Mouse (Mus musculus): ENCODE results near the gene Krt33b.

Gene Krt33b

DNA sequence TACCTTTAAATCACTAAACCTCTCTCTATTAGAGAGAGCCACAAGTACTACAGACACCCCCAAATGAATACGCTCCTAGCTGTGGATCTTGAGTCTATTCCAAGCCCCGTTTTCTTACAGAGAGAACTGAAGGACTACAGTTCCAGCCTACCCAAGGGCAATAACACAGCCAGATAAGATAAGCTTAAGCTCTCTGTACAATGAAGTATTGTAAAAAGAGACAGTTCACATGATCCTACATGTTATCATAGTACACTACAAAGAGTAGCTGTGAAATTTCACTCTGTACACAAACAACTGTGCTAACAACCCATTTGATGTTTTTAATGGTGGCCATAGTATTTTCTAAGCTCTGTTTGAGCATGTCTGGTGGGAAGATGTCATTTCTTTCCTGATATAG lies 17.5 kb upstream of the Krt33b start:
- H3K4me3 ChIP-seq (replicated peaks; ENCODE audit: low read length): no peak overlapping the region
- no peaks in the 10 kb centered on the region for H3K4me1 ChIP-seq (replicated peaks; ENCODE audit: low read depth, low read length)
- TF ChIP-seq CTCF (conservative IDR thresholded peaks at IDR 0.05; ENCODE audit: low read length) (no peak), POU5F1 (IDR thresholded peaks at IDR 0.05; ENCODE audit: borderline replicate concordance, low read length) (no peak), NANOG (IDR thresholded peaks at IDR 0.05; ENCODE audit: borderline replicate concordance, low read length) (no peak)
- H3K9me3 ChIP-seq (ENCODE audit: low read length): peaks cover 1% of the 10 kb centered on the region; the same call in 1 of the 2 replicates
- H3K36me3 ChIP-seq (ENCODE audit: insufficient read depth, low read length): no peaks in the 10 kb centered on the region
- H3K27me3 ChIP-seq (ENCODE audit: insufficient read depth, low read length): peaks cover 2% of the 10 kb centered on the region; the same call in 1 of the 2 replicates

DNA sequence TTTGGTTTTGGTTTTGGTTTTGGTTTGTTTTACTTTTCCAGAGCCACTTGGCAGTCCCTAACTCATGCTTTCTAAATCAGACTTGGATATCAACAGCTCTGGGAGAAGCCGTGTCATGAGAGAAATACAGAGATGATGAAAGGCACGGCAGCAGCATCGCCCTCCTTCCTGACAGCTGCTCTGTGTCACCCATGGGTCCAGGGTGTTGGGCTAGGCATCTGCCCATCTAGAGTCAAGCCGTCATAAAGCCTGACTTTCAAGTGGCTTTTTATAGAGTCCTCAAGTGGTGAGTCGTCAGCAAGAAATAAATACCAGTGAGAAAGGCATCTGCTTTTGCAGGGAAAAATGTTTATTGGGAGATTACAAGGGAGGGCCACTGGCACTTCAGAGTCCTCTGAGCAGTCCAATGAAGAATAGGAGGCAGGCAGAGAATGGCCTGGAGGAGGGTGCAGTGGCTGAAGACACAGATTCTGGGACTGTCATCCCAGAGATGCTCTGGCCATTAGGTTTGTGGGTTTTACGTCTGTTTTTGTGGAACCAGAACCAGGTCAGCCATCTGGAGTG lies 16.7 kb upstream of the Krt33b start:
- no peaks in the 10 kb centered on the region for H3K4me1 ChIP-seq (replicated peaks; ENCODE audit: low read depth, low read length)
- H3K36me3 ChIP-seq (ENCODE audit: insufficient read depth, low read length): no peaks in the 10 kb centered on the region
- no peaks in the 10 kb centered on the region for H3K9me3 ChIP-seq (ENCODE audit: low read length)
- TF ChIP-seq NANOG (IDR thresholded peaks at IDR 0.05; ENCODE audit: borderline replicate concordance, low read length) (no peak), CTCF (conservative IDR thresholded peaks at IDR 0.05; ENCODE audit: low read length) (no peak), POU5F1 (IDR thresholded peaks at IDR 0.05; ENCODE audit: borderline replicate concordance, low read length) (no peak)
- peaks cover 2% of the 10 kb centered on the region; the same call in 1 of the 2 replicates for H3K27me3 ChIP-seq (ENCODE audit: insufficient read depth, low read length)
- no peak overlapping the region for H3K4me3 ChIP-seq (replicated peaks; ENCODE audit: low read length)

DNA sequence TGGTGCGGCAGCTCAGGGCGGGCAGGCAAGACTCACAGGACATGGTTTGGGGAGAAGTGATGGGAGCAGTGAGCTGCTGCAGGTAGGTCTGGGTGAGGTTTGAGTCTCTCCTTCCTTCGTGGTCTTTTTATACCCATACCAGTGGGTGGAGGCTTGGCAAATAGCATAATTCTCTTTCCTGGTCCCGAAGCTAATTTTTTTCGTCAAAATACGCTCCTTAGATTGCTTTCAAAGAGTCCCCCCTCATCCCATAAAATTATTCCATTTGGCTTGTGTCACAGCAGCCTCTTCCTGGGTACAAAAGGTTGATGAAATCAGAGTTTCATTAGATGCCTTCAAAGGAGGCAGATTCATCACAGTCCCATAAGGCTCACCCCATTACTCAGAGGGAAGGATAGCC lies 11.8 kb upstream of the Krt33b start, which contains the start of gene Krt34:
TSS of gene Krt34 (minus strand) at position 101 of the 400 bp plus-strand sequence.
- Histone ChIP-seq H3K4me1 (replicated peaks; ENCODE audit: low read depth, low read length) (no peaks in the 10 kb centered on the region), H3K9me3 (ENCODE audit: low read length) (no peaks in the 10 kb centered on the region), H3K36me3 (ENCODE audit: insufficient read depth, low read length) (no peaks in the 10 kb centered on the region), H3K27me3 (ENCODE audit: insufficient read depth, low read length) (peaks cover 5% of the 10 kb centered on the region; the same call in 1 of the 2 replicates), H3K4me3 (replicated peaks; ENCODE audit: low read length) (no peak within 1 kb of the TSS)
- TF ChIP-seq NANOG (IDR thresholded peaks at IDR 0.05; ENCODE audit: borderline replicate concordance, low read length): no peak
- TF ChIP-seq CTCF (conservative IDR thresholded peaks at IDR 0.05; ENCODE audit: low read length): no peak
- TF ChIP-seq POU5F1 (IDR thresholded peaks at IDR 0.05; ENCODE audit: borderline replicate concordance, low read length): no peak

DNA sequence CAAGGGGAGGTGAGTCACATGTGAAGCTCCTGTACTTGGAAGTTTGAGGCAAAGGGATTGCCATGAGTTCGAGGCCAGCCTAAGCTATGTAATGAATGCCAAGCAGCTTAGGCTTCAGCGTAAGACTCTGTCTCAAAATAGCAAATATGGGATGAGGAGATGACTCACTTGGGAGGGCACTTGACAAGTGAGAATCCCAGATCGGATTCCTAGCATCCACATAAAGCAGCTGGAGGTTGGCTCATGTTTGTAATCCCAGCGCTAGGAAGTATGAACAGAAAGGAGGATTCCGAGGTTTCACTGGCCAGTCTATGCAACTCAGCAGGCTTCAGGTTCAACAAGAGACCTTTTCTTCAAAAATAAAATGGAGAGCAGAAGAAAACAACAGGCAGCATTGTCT lies 8.2 kb downstream of the Krt33b start:
- Histone ChIP-seq H3K4me3 (replicated peaks; ENCODE audit: low read length) (no peak overlapping the region), H3K36me3 (ENCODE audit: insufficient read depth, low read length) (no peaks in the 10 kb centered on the region), H3K4me1 (replicated peaks; ENCODE audit: low read depth, low read length) (no peaks in the 10 kb centered on the region), H3K9me3 (ENCODE audit: low read length) (peaks cover 21% of the 10 kb centered on the region), H3K27me3 (ENCODE audit: insufficient read depth, low read length) (no peaks in the 10 kb centered on the region)
- TF ChIP-seq CTCF (conservative IDR thresholded peaks at IDR 0.05; ENCODE audit: low read length): no peak
- TF ChIP-seq POU5F1 (IDR thresholded peaks at IDR 0.05; ENCODE audit: borderline replicate concordance, low read length): no peak
- TF ChIP-seq NANOG (IDR thresholded peaks at IDR 0.05; ENCODE audit: borderline replicate concordance, low read length): no peak

DNA sequence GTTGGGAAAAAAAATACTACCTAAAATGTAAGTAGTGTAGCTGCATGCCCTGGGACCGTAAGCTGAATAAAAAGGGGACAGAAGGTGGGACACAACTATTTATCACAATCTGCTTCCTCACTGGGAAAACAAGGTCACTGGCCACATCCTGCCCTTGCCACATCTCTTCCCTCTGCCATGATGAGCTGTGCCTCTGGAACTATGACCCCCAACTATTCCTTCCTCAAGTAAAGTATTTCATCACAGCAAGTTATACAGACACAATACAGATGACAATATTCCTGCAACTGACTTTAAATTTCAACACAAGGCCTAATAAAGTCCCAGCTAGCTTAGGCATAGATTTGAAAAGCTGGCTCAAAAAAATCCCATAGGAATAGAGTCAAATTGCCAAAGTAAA lies 10.2 kb downstream of the Krt33b start:
- Histone ChIP-seq H3K36me3 (ENCODE audit: insufficient read depth, low read length) (no peaks in the 10 kb centered on the region), H3K27me3 (ENCODE audit: insufficient read depth, low read length) (no peaks in the 10 kb centered on the region)
- TF ChIP-seq NANOG (IDR thresholded peaks at IDR 0.05; ENCODE audit: borderline replicate concordance, low read length) (no peak), POU5F1 (IDR thresholded peaks at IDR 0.05; ENCODE audit: borderline replicate concordance, low read length) (no peak), CTCF (conservative IDR thresholded peaks at IDR 0.05; ENCODE audit: low read length) (no peak)

DNA sequence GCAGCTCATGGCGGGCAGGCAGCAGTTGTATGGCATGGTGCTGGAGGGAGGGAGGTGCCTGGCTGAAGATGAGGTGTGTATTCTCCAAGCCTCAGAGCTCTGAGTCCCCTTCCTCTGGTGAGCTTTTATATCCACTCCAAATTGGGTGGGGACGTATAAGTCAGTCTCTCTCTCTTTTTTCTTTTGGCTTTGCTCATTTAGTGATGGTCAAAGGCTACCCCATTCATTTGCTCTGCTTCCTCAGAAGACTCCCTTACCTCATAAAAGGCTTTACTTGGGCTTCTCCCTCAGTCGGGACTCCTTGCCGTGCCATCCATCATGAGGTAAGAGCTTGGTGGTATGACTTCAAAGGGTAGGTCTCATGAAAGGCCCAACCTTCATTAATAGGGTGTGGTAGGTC lies 13.6 kb downstream of the Krt33b start, which contains the start of gene Krt33a:
TSS of gene Krt33a (minus strand) at position 101 of the 400 bp plus-strand sequence.
- H3K4me1 ChIP-seq (replicated peaks; ENCODE audit: low read depth, low read length): no peaks in the 10 kb centered on the region
- peaks cover 7% of the 10 kb centered on the region for H3K9me3 ChIP-seq (ENCODE audit: low read length)
- H3K27me3 ChIP-seq (ENCODE audit: insufficient read depth, low read length): peaks cover 5% of the 10 kb centered on the region; the same call in 1 of the 2 replicates
- TF ChIP-seq NANOG (IDR thresholded peaks at IDR 0.05; ENCODE audit: borderline replicate concordance, low read length): no peak
- no peak for TF ChIP-seq CTCF (conservative IDR thresholded peaks at IDR 0.05; ENCODE audit: low read length)
- no peak for TF ChIP-seq POU5F1 (IDR thresholded peaks at IDR 0.05; ENCODE audit: borderline replicate concordance, low read length)
- H3K36me3 ChIP-seq (ENCODE audit: insufficient read depth, low read length): no peaks in the 10 kb centered on the region
- no peak within 1 kb of the TSS for H3K4me3 ChIP-seq (replicated peaks; ENCODE audit: low read length)

More for the DNA sequence above, 10.2 kb downstream of the Krt33b start:
- Histone ChIP-seq H3K4me3 (replicated peaks; ENCODE audit: low read length) (no peak overlapping the region), H3K9me3 (ENCODE audit: low read length) (peaks cover 21% of the 10 kb centered on the region), H3K4me1 (replicated peaks; ENCODE audit: low read depth, low read length) (no peaks in the 10 kb centered on the region)

DNA sequence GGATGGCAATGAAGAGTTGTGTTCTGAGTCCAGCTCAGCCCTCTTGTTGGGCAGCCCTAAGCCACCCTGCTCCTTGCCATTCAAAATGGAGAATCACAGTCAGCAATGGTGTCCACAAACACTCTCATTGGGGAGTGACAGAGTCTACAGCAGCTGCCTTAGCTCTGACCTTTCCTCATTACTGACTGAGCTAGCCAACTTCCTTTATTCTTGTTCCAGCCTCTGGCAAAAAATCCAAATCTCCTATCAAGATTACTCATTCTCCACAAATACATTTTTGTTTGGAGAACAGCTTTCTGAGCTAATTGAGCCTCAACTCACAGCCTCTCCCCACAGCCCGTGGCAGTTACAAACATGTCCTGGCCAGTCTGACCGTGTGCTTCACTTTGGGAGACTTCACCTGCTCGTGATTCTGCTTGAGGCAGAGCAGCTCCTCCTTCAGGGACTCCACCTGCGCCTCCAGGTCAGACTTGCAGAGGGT lies 15.9 kb downstream of the Krt33b start:
- Histone ChIP-seq H3K9me3 (ENCODE audit: low read length) (no peaks in the 10 kb centered on the region), H3K36me3 (ENCODE audit: insufficient read depth, low read length) (no peaks in the 10 kb centered on the region), H3K4me3 (replicated peaks; ENCODE audit: low read length) (no peak overlapping the region), H3K27me3 (ENCODE audit: insufficient read depth, low read length) (peaks cover 5% of the 10 kb centered on the region; the same call in 1 of the 2 replicates), H3K4me1 (replicated peaks; ENCODE audit: low read depth, low read length) (no peaks in the 10 kb centered on the region)
- no peak for TF ChIP-seq CTCF (conservative IDR thresholded peaks at IDR 0.05; ENCODE audit: low read length)
- TF ChIP-seq NANOG (IDR thresholded peaks at IDR 0.05; ENCODE audit: borderline replicate concordance, low read length): no peak
- TF ChIP-seq POU5F1 (IDR thresholded peaks at IDR 0.05; ENCODE audit: borderline replicate concordance, low read length): no peak

DNA sequence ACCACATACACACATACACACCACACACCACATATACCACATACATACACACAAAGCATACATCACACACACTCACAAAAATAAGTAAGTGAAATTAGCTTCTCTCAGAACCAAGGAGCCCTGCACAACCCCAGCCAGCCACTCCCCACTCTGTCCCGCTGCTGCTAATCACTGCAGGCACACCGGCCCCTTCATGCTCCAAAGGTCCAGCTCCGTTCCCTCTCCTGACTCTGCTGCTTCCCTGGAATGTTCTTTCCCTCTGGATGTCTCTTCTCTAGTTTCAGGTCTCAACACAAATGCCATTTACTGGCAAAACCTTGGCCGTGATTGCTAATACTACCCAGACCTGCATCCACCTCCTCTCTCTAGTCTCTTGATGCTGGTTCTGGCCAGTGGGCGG lies 19.0 kb downstream of the Krt33b start:
- TF ChIP-seq POU5F1 (IDR thresholded peaks at IDR 0.05; ENCODE audit: borderline replicate concordance, low read length) (no peak), NANOG (IDR thresholded peaks at IDR 0.05; ENCODE audit: borderline replicate concordance, low read length) (no peak), CTCF (conservative IDR thresholded peaks at IDR 0.05; ENCODE audit: low read length) (no peak)
- Histone ChIP-seq H3K36me3 (ENCODE audit: insufficient read depth, low read length) (no peaks in the 10 kb centered on the region), H3K9me3 (ENCODE audit: low read length) (no peaks in the 10 kb centered on the region), H3K4me1 (replicated peaks; ENCODE audit: low read depth, low read length) (no peaks in the 10 kb centered on the region), H3K4me3 (replicated peaks; ENCODE audit: low read length) (no peak overlapping the region), H3K27me3 (ENCODE audit: insufficient read depth, low read length) (peaks cover 5% of the 10 kb centered on the region)
